7 mouse cellular contexts compared by ENCODE assay signal in genomic region chr19:46452052-46452827, GRCm38 (mm10). TPM values are rescaled to one million over a fixed set of nuclear protein-coding genes. Genes with fewer than 3 reads are reported as not detected.
DNase-seq lines count a peak whose midpoint lies in the region; ATAC-seq and TF ChIP-seq lines count a peak whose summit lies in the region.

No protein-coding gene starts in this region.

- WGBS in kidney, embryonic 16.5 days = 46% methylated on average over 10 of the region's 10 CpGs
- 37% methylated on average over 10 of the region's 10 CpGs for WGBS in liver, embryonic 13.5 days (ENCODE audit: insufficient replicate concordance)
- 28% methylated on average over 10 of the region's 10 CpGs for WGBS in neural tube, embryonic 15.5 days

- H3K9me3 ChIP-seq in G1E (replicated peaks) = no peaks in the 10 kb centered on the region
- no peaks in the 10 kb centered on the region for H3K9me3 ChIP-seq in kidney, embryonic 16.5 days (ENCODE audit: low read length)
- no peaks in the 10 kb centered on the region for H3K9me3 ChIP-seq in liver, embryonic 13.5 days (replicated peaks)
- no peaks in the 10 kb centered on the region for H3K9me3 ChIP-seq in neural tube, embryonic 15.5 days (replicated peaks)

- no peak for TF ChIP-seq POLR2A in cortical plate, adult 2 months (IDR thresholded peaks at IDR 0.05; ENCODE audit: extremely low read depth, insufficient read depth, low read length)

- no peak overlapping the region for H3K9ac ChIP-seq in kidney, embryonic 16.5 days (replicated peaks; ENCODE audit: low read length)
- 0 out of 2 replicates have a peak overlapping the region, but pooled peaks have one; percentile 8 for H3K9ac ChIP-seq in liver, embryonic 13.5 days
- H3K9ac ChIP-seq in neural tube, embryonic 15.5 days (replicated peaks) = no peak overlapping the region

- H3K4me2 ChIP-seq in kidney, embryonic 16.5 days (replicated peaks; ENCODE audit: low read depth, low read length) = no peak overlapping the region
- no peak overlapping the region for H3K4me2 ChIP-seq in liver, embryonic 13.5 days
- no peak overlapping the region for H3K4me2 ChIP-seq in neural tube, embryonic 15.5 days

- no peak overlapping the region for H3K4me3 ChIP-seq in G1E (ENCODE audit: low read depth, low read length)
- no peak overlapping the region for H3K4me3 ChIP-seq in cortical plate, adult 2 months (ENCODE audit: insufficient read depth, low read length)
- no peak overlapping the region for H3K4me3 ChIP-seq in kidney, embryonic 16.5 days (ENCODE audit: low read length)
- no peak overlapping the region for H3K4me3 ChIP-seq in liver, embryonic 13.5 days (replicated peaks)
- H3K4me3 ChIP-seq in neural tube, embryonic 15.5 days (replicated peaks) = no peak overlapping the region

- ATAC-seq in G1E (ENCODE audit: extremely low read depth, insufficient number of reproducible peaks, low FRiP score, poor library complexity, severe bottlenecking) = no peak
- no peak for ATAC-seq in kidney, embryonic 16.5 days (ENCODE audit: low FRiP score, low TSS enrichment)
- ATAC-seq in liver, embryonic 13.5 days (ENCODE audit: low read depth) = no peak
- ATAC-seq in neural tube, embryonic 15.5 days (ENCODE audit: low FRiP score) = no peak

- peak; percentile 82 for TF ChIP-seq CTCF in G1E (IDR thresholded peaks at IDR 0.05; ENCODE audit: low read depth, low read length)
- peak; percentile 84 for TF ChIP-seq CTCF in cortical plate, adult 2 months (IDR thresholded peaks at IDR 0.05; ENCODE audit: extremely low read depth, insufficient read depth, low read length)

- peaks cover 23% of the 10 kb centered on the region for H3K4me1 ChIP-seq in G1E (ENCODE audit: insufficient read depth, low read depth, low read length)
- no peaks in the 10 kb centered on the region for H3K4me1 ChIP-seq in cortical plate, adult 2 months (ENCODE audit: control insufficient read depth, insufficient read depth, low read length)
- peaks cover 70% of the 10 kb centered on the region for H3K4me1 ChIP-seq in kidney, embryonic 16.5 days (ENCODE audit: insufficient read depth, low read length)
- peaks cover 71% of the 10 kb centered on the region for H3K4me1 ChIP-seq in liver, embryonic 13.5 days (replicated peaks)
- peaks cover 53% of the 10 kb centered on the region for H3K4me1 ChIP-seq in neural tube, embryonic 15.5 days

- H3K36me3 ChIP-seq in G1E (replicated peaks) = peaks cover 89% of the 10 kb centered on the region
- peaks cover 11% of the 10 kb centered on the region for H3K36me3 ChIP-seq in kidney, embryonic 16.5 days (ENCODE audit: insufficient read depth, low read length)
- 0 out of 2 replicates have a peak, but pooled peaks cover 6% of the 10 kb centered on the region for H3K36me3 ChIP-seq in liver, embryonic 13.5 days
- H3K36me3 ChIP-seq in neural tube, embryonic 15.5 days = peaks cover 17% of the 10 kb centered on the region; the same call in 1 of the 2 replicates

- DNase-seq in CD4-positive, CD25-positive, alpha-beta regulatory T cell, adult 2 months (ENCODE audit: low read depth, low spot score) = peak; percentile 74
- DNase-seq in G1E (ENCODE audit: low spot score) = peak; percentile 61
- peak; percentile 75 to 76 for DNase-seq in heart, adult 18-20 months
- DNase-seq in liver, embryonic 13.5 days = peak; percentile 34

- H3K27me3 ChIP-seq in G1E (ENCODE audit: insufficient read depth, low read length) = no peaks in the 10 kb centered on the region
- H3K27me3 ChIP-seq in kidney, embryonic 16.5 days (ENCODE audit: insufficient read depth, low read length) = no peaks in the 10 kb centered on the region
- no peaks in the 10 kb centered on the region for H3K27me3 ChIP-seq in liver, embryonic 13.5 days
- no peaks in the 10 kb centered on the region for H3K27me3 ChIP-seq in neural tube, embryonic 15.5 days (replicated peaks)

- H3K27ac ChIP-seq in cortical plate, adult 2 months (ENCODE audit: insufficient read depth, low read length) = peak overlapping the region; percentile 8; the same call in 1 of the 2 replicates
- H3K27ac ChIP-seq in kidney, embryonic 16.5 days (ENCODE audit: low read length) = peak overlapping the region; percentile 97; the same call in 1 of the 2 replicates
- 0 out of 2 replicates have a peak overlapping the region, but pooled peaks have one; percentile 21 for H3K27ac ChIP-seq in liver, embryonic 13.5 days
- peak overlapping the region; percentile 19 for H3K27ac ChIP-seq in neural tube, embryonic 15.5 days (replicated peaks)

RNA-seq across cellular contexts. Expression of gene Trim8, which starts 49.3 kb away (rescaled TPM):
- total RNA-seq in G1E (2014; fragmentation: Nextera tagmentation) (22.7 and 29.9 TPM in 2 replicates), G1E (2017) (20.3 and 25.3 TPM in 2 replicates)
- 64.5 and 66.0 TPM in 2 replicates for polyA plus RNA-seq in G1E (2012)
- polyA plus RNA-seq in cortical plate, adult 2 months (2012; rRNA removed) = 44.7 and 47.1 TPM in 2 replicates
- 10 to 100 TPM; 33.9 to 38.8 TPM for total RNA-seq in heart, adult 18-20 months (2021)
- polyA plus RNA-seq in kidney, embryonic 16.5 days (2015; fragmentation: Nextera tagmentation; extraction: Ambion mirVana) = 22.2 and 26.0 TPM in 2 replicates
- 9.1 and 9.2 TPM in 2 replicates for polyA plus RNA-seq in liver, embryonic 13.5 days (2015; fragmentation: Nextera tagmentation; extraction: Ambion mirVana)
- 23.5 and 25.5 TPM in 2 replicates for polyA plus RNA-seq in neural tube, embryonic 15.5 days (2015; fragmentation: Nextera tagmentation; extraction: Ambion mirVana)

RNA-seq across cellular contexts. Expression of gene Sufu, which starts 55.5 kb away (rescaled TPM):
- 25.7 and 30.1 TPM in 2 replicates for total RNA-seq in G1E (2014; fragmentation: Nextera tagmentation)
- 5.0 and 5.1 TPM in 2 replicates for total RNA-seq in G1E (2017)
- polyA plus RNA-seq in G1E (2012) = 31.8 and 38.3 TPM in 2 replicates
- 9.5 and 10.0 TPM in 2 replicates for polyA plus RNA-seq in cortical plate, adult 2 months (2012; rRNA removed)
- 10 to 100 TPM; 10.1 to 11.6 TPM for total RNA-seq in heart, adult 18-20 months (2021)
- polyA plus RNA-seq in kidney, embryonic 16.5 days (2015; fragmentation: Nextera tagmentation; extraction: Ambion mirVana) = 50.7 and 54.0 TPM in 2 replicates
- polyA plus RNA-seq in liver, embryonic 13.5 days (2015; fragmentation: Nextera tagmentation; extraction: Ambion mirVana) = 6.3 and 8.2 TPM in 2 replicates
- 18.3 and 21.4 TPM in 2 replicates for polyA plus RNA-seq in neural tube, embryonic 15.5 days (2015; fragmentation: Nextera tagmentation; extraction: Ambion mirVana)

RNA-seq across cellular contexts. Expression of gene Actr1a, which starts 56.7 kb away (rescaled TPM):
- 75.4 and 92.4 TPM in 2 replicates for total RNA-seq in G1E (2014; fragmentation: Nextera tagmentation)
- total RNA-seq in G1E (2017) = 84.5 and 85.6 TPM in 2 replicates
- polyA plus RNA-seq in G1E (2012) = 19.1 and 24.3 TPM in 2 replicates
- polyA plus RNA-seq in cortical plate, adult 2 months (2012; rRNA removed) = 183 and 188 TPM in 2 replicates
- total RNA-seq in heart, adult 18-20 months (2021) = 10 to 100 TPM; 86.6 to 89.7 TPM
- 143 and 144 TPM in 2 replicates for polyA plus RNA-seq in kidney, embryonic 16.5 days (2015; fragmentation: Nextera tagmentation; extraction: Ambion mirVana)
- 56.1 and 61.2 TPM in 2 replicates for polyA plus RNA-seq in liver, embryonic 13.5 days (2015; fragmentation: Nextera tagmentation; extraction: Ambion mirVana)
- 281 and 314 TPM in 2 replicates for polyA plus RNA-seq in neural tube, embryonic 15.5 days (2015; fragmentation: Nextera tagmentation; extraction: Ambion mirVana)

Comparison
In these comparisons a context has a peak if more than half of its experiments do, and no peak if none do; other contexts are left out.
1. H3K27ac ChIP-seq: peak in every context shown above with its lines; median percentile 97 in kidney, embryonic 16.5 days; 21 in liver, embryonic 13.5 days; 19 in neural tube, embryonic 15.5 days; 8 in cortical plate, adult 2 months.